In the genomic region with DNA sequence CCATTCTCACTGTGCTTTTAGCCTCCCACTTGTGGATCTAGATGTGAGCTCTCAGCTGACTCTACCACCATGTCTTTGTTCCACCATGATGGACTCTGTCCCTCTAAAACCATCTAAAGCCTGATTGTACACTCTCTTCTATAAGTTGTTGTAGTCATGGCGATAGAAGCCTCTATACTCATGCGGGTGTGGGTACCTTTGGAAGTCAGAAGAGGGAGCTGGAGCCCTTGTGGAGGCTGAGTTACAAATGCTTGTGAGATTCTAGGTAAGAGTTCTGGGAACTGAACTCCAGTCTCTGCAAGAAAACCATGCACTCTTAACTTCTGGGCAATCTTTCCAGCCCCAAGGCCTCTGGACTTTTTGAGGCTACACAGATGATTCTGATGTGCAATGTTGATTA, we compare ENCODE assay signal across 11 mouse cellular contexts. TPM values are rescaled to one million over a fixed set of nuclear protein-coding genes. Genes with fewer than 3 reads are reported as not detected.
DNase-seq lines count a peak whose midpoint lies in the region; ATAC-seq and TF ChIP-seq lines count a peak whose summit lies in the region.
"Had no signal": no experiment of that assay in that cellular context is flagged by ENCODE, and none has a peak within 500 bp of the region (broad histone marks: within the 10 kb centered on the region; RNA-seq: fewer than 3 reads in every experiment).

No protein-coding gene starts in this region.

- H3K4me3 ChIP-seq in gastrocnemius, adult 2 months: no peak overlapping the region
- H3K4me3 ChIP-seq in lung, adult 2 months (replicated peaks; ENCODE audit: extremely low read depth, low read depth, low read length): no peak overlapping the region
- H3K4me3 ChIP-seq: embryonic facial prominence, embryonic 10.5 days; midbrain, embryonic 12.5 days had no signal

- peaks cover 33% of the 10 kb centered on the region for H3K4me1 ChIP-seq in lung, adult 2 months (ENCODE audit: control insufficient read depth, insufficient read depth, low read length)

- no peak for TF ChIP-seq POLR2A in lung, adult 2 months (IDR thresholded peaks at IDR 0.05; ENCODE audit: borderline replicate concordance, extremely low read depth, low read depth, low read length)

- intact Hi-C loops in gastrocnemius, adult 2 months (cut with DNase I): no loop called here

- DNase-seq in gastrocnemius, adult 2 months: no peak
- no peak for DNase-seq in gastrocnemius, adult 8-10 months (ENCODE audit: low spot score in 2 of 2)
- DNase-seq in lung, adult 2 months: no peak
- no peak for DNase-seq in lung, postnatal 25 days (ENCODE audit: low spot score)
- DNase-seq in ES-CJ7 (ENCODE audit: low read depth, low spot score): peak; percentile 6
- no peak for DNase-seq in adrenal gland, adult 8-10 months
- no peak for DNase-seq in spleen, postnatal 10 days (ENCODE audit: low spot score in 2 of 2)
- DNase-seq: cerebellum, adult 2 months had no signal

- peak; percentile 30; the same call in 1 of the 2 replicates for ATAC-seq in megakaryocyte progenitor cell, adult 5-6 weeks (replicated peaks; ENCODE audit: poor library complexity)

- 80% methylated on average over 2 of the region's 2 CpGs for WGBS in lung, adult 2 months

- TF ChIP-seq CTCF in gastrocnemius, adult 2 months (IDR thresholded peaks at IDR 0.05): peak; percentile 53
- 0 out of 2 replicates have a peak, but pooled peaks have one; percentile 24 for TF ChIP-seq CTCF in lung, adult 2 months (IDR thresholded peaks at IDR 0.05; ENCODE audit: insufficient read depth, low read length)

- peak overlapping the region; percentile 74 for H3K27ac ChIP-seq in gastrocnemius, adult 2 months
- H3K27ac ChIP-seq: midbrain, embryonic 12.5 days had no signal

RNA-seq across cellular contexts. Expression of gene Tgfbr2, which starts 40.7 kb away (rescaled TPM):
- 10 to 100 TPM; 18.4 to 23.5 TPM for total RNA-seq in gastrocnemius, adult 2 months (2021)
- 10 to 100 TPM; 15.0 to 17.6 (median 17.2) TPM for total RNA-seq in gastrocnemius, adult 8-10 months (2022)
- 135 and 146 TPM in 2 replicates for polyA plus RNA-seq in lung, adult 2 months (2012; rRNA removed)
- 8.2 and 8.3 TPM in 2 replicates for total RNA-seq in megakaryocyte progenitor cell, adult 5-6 weeks (2015)
- 5.9 and 6.5 TPM in 2 replicates for total RNA-seq in megakaryocyte progenitor cell, adult 5-6 weeks (2017)
- 100 to 1,000 TPM in 2 of 4 experiments, 10 to 100 TPM in 2; 73.2 to 118 (median 99.8) TPM for total RNA-seq in adrenal gland, adult 8-10 months (2022)
